Mouse (Mus musculus) hindbrain, embryonic 13.5 days (tissue): ENCODE data around the gene Cbx6. TPM values are rescaled to one million over a fixed set of nuclear protein-coding genes. Genes with fewer than 3 reads are reported as not detected.
A peak's percentile ranks its signal among the peaks of the same experiment; 100 is the strongest.

Source experiments
- ATAC-seq: fragments of 200-750 bp; cut with Nextera tagmentation; 2 replicates; pipeline ENCODE4 v1.8.0; 2017; ENCODE audit warnings: moderate TSS enrichment; ENCODE audit not compliant: low FRiP score
- H3K27ac ChIP-seq: fragments of 300-500 bp; sonication (generic); 2 replicates; pipeline ENCODE4 v1.5.1; 2015; ENCODE audit warnings: inconsistent platforms, mild to moderate bottlenecking, moderate library complexity
- H3K27me3 ChIP-seq: fragments of 300-500 bp; sonication (generic); 2 replicates; pipeline ENCODE4 v1.6.1; 2015; ENCODE audit warnings: mild to moderate bottlenecking, inconsistent platforms
- H3K36me3 ChIP-seq: fragments of 300-500 bp; sonication (generic); 2 replicates; pipeline ENCODE4 v1.6.1; 2015; ENCODE audit warnings: mild to moderate bottlenecking, inconsistent platforms
- H3K4me1 ChIP-seq: fragments of 300-500 bp; sonication (generic); replicated peaks from 2 replicates; pipeline ENCODE4 v1.6.1; 2015; ENCODE audit warnings: inconsistent platforms
- H3K4me2 ChIP-seq: fragments of 300-500 bp; sonication (generic); 2 replicates; pipeline ENCODE4 v1.6.1; 2015; ENCODE audit warnings: inconsistent platforms, mild to moderate bottlenecking, moderate library complexity
- H3K4me3 ChIP-seq: fragments of 300-500 bp; sonication (generic); 2 replicates; pipeline ENCODE4 v1.5.1; 2015; ENCODE audit warnings: mild to moderate bottlenecking, inconsistent platforms
- H3K9ac ChIP-seq: fragments of 300-500 bp; sonication (generic); 2 replicates; pipeline ENCODE4 v1.6.1; 2015; ENCODE audit warnings: mild to moderate bottlenecking, inconsistent platforms
- H3K9me3 ChIP-seq: fragments of 300-500 bp; sonication (generic); 2 replicates; pipeline ENCODE4 v1.6.1; 2016; ENCODE audit warnings: inconsistent platforms
- WGBS: fragments of 180-500 bp; shearing (Covaris S2); methylation state at CpG from one replicate; pipeline ENCODE4 v1.1.7; 2015; 5-methylcytosine and 5-hydroxymethylcytosine counted together
- polyA plus RNA-seq: library from polyadenylated mRNA; unstranded; fragments of >200 nt; fragmentation: Nextera tagmentation; extraction: Ambion mirVana; gene quantifications from 2 replicates; pipeline ENCODE4 v1.2.1, GENCODE M21; 2015

Gene Cbx6
- 50.2 and 52.6 TPM in 2 replicates for polyA plus RNA-seq

DNA sequence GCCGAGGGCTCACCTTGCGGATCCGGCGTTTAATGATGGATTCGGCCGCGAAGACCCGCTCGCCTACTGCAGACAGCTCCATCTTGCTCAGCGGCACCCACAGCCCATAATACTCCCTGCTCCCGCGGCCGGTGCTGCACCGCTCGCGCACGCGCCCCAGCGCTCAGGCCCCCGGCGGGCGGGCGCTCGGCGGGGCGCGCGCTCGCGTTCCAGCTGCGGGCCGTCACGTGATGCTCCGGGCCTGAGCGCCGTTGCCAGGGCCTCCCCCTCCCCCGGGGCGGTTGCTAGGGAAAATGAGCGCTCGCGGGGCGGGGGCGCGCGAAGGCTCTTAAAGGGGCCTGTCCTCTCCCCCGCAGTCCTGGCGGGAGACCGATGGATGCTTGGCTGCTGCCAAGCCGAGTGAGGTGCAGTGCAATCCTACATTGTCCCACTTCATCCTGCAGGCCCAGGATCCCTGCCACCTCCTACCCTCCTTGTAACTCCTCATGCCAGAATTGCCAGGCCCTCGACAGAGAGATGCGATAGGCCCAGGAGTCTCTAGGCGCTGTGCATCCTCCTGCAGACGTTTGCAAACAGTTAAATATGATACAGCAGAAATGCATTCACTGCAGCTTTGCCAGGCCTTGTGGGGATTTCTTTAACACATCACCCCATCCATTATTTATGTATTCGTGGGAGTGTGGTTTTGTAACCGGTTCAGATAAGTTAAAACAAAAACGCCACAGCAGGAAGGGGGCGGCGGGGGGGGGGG is at the start of gene Cbx6, which contains the start of gene Npcd:
Gene Cbx6 (minus strand): TSS at position 559 of the 751 bp plus-strand sequence.
Gene Npcd (minus strand): TSS at position 108 of the 751 bp plus-strand sequence.
- H3K4me3 ChIP-seq, result peak within 1 kb of the TSS; percentile 91
- H3K9me3 ChIP-seq, result no peaks in the 10 kb centered on the region
- peak within 1 kb of the TSS; percentile 98 for H3K4me2 ChIP-seq
- ATAC-seq, result peak; percentile 93
- peaks cover 4% of the 10 kb centered on the region; the same call in 1 of the 2 replicates for H3K36me3 ChIP-seq
- peak within 1 kb of the TSS; percentile 99 for H3K27ac ChIP-seq
- WGBS, result 1% methylated on average over 55 of the region's 58 CpGs
- no peaks in the 10 kb centered on the region for H3K27me3 ChIP-seq
- peaks cover 54% of the 10 kb centered on the region for H3K4me1 ChIP-seq
- H3K9ac ChIP-seq, result peak within 1 kb of the TSS; percentile 97

DNA sequence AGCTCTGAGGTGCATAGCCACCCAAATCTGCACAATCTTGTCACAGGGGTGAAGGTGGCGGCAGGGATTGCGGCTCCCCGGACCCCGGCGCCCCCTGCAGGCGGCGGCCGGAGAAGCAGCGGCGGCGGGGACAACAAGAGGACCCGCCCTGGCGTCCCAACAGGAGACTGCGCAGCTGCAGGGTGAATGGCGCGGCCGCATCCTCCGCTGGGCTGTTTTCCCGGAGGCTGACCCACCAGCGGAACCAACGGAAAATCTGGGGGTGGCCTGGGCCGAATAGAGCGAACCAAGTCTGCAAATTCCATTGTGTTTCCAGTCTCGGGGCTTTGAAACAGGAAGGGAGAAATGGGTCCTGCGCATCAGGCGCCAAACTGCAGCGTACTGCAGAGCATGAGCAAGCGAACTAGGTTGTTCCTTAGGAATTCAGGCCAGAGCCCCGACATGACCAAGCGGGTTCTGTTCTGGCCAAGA is 48.9 kb upstream of the Cbx6 start:
- under 1% methylated on average over 30 of the region's 30 CpGs for WGBS
- peak overlapping the region; percentile 45 for H3K4me3 ChIP-seq
- H3K36me3 ChIP-seq, result no peaks in the 10 kb centered on the region
- peaks cover 18% of the 10 kb centered on the region for H3K4me1 ChIP-seq
- no peaks in the 10 kb centered on the region for H3K27me3 ChIP-seq
- H3K27ac ChIP-seq, result peak overlapping the region; percentile 96
- H3K9me3 ChIP-seq, result no peaks in the 10 kb centered on the region
- H3K9ac ChIP-seq, result peak overlapping the region; percentile 77
- peak overlapping the region; percentile 61 for H3K4me2 ChIP-seq
- peak; percentile 91 for ATAC-seq

DNA sequence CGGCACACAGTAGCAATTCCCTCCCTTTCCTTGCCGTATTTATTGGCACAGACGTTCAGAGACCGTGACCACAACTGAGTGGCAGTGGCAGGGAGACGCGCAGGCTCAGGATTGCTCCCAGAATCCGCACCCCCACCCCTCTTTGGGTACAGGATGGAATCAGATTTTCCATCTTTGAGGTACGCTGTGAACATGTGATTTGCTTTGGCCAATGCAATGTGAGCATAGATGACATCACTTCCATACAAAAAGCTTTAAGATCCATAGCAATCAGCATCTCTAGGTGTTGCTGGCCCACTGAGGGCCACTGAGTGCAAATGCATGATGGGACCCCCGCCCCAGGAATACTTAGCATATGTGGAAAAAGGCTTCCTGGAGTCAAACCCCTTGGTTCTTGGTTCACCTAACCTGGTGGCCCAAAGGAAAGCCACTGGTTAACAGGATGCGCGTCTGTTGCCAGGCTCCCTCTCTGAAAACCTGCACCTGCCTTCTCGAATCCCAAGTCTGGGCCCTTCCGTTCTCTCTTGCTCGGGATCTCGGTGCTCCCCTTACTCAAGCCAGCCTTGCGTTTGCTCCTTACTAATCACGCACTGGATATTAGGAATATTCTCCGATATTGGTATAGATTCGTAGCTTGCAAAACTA is 48.3 kb upstream of the Cbx6 start:
- Histone ChIP-seq H3K4me3 (peak overlapping the region; percentile 45), H3K4me1 (peaks cover 18% of the 10 kb centered on the region), H3K27ac (peak overlapping the region; percentile 96), H3K4me2 (peak overlapping the region; percentile 61), H3K36me3 (no peaks in the 10 kb centered on the region), H3K27me3 (no peaks in the 10 kb centered on the region), H3K9ac (peak overlapping the region; percentile 77), H3K9me3 (no peaks in the 10 kb centered on the region)
- peak; percentile 79 for ATAC-seq
- 21% methylated on average over 19 of the region's 19 CpGs for WGBS

DNA sequence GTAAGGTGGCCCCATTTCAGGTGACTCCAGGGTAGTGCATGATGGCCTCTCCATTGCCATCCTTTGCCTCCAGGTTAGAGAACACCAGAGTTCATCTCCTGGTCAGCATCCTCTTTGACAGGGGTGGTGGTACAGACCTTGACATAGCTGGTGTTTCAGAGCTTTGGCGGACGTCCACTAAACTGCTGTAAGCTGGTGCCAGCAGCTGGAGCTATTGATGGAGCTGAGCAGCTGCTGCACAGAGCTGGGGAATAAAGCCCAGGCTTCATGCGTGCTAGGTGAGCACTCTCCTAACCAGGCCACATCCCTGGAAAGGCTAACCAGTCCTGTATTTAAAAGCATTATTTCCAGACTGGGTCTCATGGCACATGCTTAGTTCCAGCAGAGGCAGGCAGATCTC is 46.0 kb upstream of the Cbx6 start:
- H3K27me3 ChIP-seq, result no peaks in the 10 kb centered on the region
- H3K36me3 ChIP-seq, result no peaks in the 10 kb centered on the region
- H3K4me1 ChIP-seq, result peaks cover 18% of the 10 kb centered on the region
- no peaks in the 10 kb centered on the region for H3K9me3 ChIP-seq
- H3K4me3 ChIP-seq, result no peak overlapping the region
- no peak overlapping the region for H3K4me2 ChIP-seq
- no peak overlapping the region for H3K9ac ChIP-seq
- no peak overlapping the region for H3K27ac ChIP-seq
- WGBS, result 90% methylated on average over 3 of the region's 3 CpGs
- ATAC-seq, result no peak

DNA sequence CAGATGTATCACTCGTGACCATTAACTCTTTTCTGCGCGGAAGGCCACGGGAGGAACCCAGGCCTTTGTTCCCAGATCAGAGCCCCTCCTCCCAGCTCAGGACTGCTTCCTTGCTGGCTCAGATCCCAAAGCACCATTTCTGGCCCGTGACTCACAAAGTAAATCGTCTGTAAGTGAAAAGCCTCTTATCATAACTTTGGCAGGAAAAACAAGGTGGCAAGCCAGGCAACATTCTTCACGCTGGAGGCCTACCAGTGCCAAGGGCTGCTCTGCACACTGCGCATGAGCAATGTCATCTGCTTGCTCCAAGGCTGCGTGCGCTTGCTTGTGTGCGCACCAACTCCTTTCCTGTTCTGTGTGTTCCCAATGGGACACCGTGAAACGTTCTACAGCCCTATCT is 44.8 kb upstream of the Cbx6 start:
- ATAC-seq, result no peak
- Histone ChIP-seq H3K4me2 (no peak overlapping the region), H3K9ac (no peak overlapping the region), H3K4me1 (peaks cover 18% of the 10 kb centered on the region), H3K4me3 (no peak overlapping the region), H3K36me3 (no peaks in the 10 kb centered on the region), H3K9me3 (no peaks in the 10 kb centered on the region), H3K27me3 (no peaks in the 10 kb centered on the region), H3K27ac (peak overlapping the region; percentile 40)
- WGBS, result 57% methylated on average over 13 of the region's 13 CpGs

DNA sequence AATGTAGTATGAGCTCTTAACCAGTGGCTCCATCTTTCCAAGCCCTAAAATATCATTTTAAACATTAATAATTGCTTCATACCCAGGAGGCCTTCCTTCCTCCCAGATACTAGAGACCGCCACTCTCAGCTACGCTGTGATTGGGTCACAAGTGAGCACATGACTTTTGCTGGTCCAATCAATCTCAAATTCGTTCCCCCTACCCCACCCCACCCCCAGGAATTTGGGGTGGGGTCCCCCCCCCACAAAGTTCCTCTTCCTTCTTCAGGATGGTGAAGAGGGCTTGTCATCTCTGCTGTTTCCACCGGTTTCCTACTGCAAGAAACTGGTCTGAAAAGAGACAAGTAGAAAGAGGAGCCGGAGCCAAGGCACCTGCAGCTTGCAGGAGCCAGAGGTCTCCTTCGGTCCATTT is 44.2 kb upstream of the Cbx6 start:
- H3K27ac ChIP-seq, result peak overlapping the region; percentile 40
- H3K9ac ChIP-seq, result no peak overlapping the region
- no peak for ATAC-seq
- no peaks in the 10 kb centered on the region for H3K36me3 ChIP-seq
- 72% methylated on average over 6 of the region's 6 CpGs for WGBS
- H3K27me3 ChIP-seq, result no peaks in the 10 kb centered on the region
- no peak overlapping the region for H3K4me3 ChIP-seq
- no peak overlapping the region for H3K4me2 ChIP-seq
- no peaks in the 10 kb centered on the region for H3K9me3 ChIP-seq
- H3K4me1 ChIP-seq, result peaks cover 18% of the 10 kb centered on the region

DNA sequence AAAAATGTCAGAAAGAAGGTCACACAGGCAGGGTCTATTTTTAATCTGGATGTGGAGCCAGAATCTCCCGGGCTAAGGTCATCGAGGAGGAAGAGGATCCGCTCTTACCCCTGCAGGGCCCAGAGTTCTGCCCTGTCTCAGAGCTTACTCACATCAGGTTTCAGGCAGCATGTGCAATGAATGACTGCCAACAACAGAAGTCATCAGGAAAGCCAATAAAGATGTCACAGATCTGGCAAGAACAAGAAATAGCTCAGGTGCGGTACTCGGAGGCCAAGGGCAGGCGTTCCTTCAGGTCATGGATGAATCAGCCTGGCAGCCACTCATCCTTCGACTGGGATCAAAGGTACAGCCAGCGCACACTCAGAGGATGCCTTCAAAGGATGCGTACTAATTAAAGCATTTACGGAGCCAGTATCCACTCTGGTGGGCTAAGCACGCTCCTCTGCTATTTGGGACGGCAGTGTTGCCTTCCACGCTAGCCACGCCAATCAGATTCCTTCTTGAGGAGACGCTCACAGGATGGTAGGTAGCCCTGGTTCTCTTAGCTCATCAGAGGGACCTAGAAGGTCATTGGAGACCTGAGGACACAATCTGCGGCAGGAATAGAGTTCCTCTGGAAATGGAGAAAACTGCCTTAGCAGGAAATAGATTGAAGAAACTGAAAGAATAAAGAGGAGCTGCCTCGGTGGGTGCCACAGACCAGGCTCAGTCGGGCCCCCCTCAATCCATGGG is 40.9 kb upstream of the Cbx6 start:
- no peaks in the 10 kb centered on the region for H3K36me3 ChIP-seq
- H3K27ac ChIP-seq, result no peak overlapping the region
- no peak overlapping the region for H3K4me2 ChIP-seq
- no peak overlapping the region for H3K9ac ChIP-seq
- 92% methylated on average over 18 of the region's 18 CpGs for WGBS
- ATAC-seq, result no peak
- no peaks in the 10 kb centered on the region for H3K27me3 ChIP-seq
- no peak overlapping the region for H3K4me3 ChIP-seq
- peaks cover 9% of the 10 kb centered on the region for H3K4me1 ChIP-seq
- H3K9me3 ChIP-seq, result no peaks in the 10 kb centered on the region

DNA sequence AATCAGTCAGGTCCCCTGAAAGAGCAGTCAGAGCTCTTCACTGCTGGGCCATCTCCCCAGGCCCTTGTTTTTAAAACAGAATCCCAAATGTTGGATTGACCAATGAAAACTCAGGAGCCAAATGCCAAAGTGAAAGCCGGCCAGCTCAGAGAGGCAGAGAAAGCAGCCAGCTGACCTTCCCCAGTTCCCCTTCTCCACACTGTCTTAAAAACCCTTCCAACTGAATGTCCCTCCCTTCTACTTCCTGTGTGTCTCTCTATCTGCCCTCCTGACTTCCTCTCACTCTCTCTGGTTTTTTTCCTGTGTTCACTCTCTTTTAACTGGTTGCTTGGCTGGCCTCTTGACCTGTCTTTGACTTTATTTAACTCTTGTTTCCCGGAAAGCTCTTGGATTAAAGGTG is 39.5 kb upstream of the Cbx6 start:
- Histone ChIP-seq H3K9me3 (peaks cover 3% of the 10 kb centered on the region; the same call in 1 of the 2 replicates), H3K36me3 (no peaks in the 10 kb centered on the region), H3K27me3 (no peaks in the 10 kb centered on the region), H3K4me2 (no peak overlapping the region), H3K4me1 (peaks cover 2% of the 10 kb centered on the region), H3K4me3 (no peak overlapping the region), H3K27ac (no peak overlapping the region), H3K9ac (no peak overlapping the region)
- no peak for ATAC-seq
- whole genome bisulfite sequencing, result 70% methylated on average over 2 of the region's 2 CpGs

DNA sequence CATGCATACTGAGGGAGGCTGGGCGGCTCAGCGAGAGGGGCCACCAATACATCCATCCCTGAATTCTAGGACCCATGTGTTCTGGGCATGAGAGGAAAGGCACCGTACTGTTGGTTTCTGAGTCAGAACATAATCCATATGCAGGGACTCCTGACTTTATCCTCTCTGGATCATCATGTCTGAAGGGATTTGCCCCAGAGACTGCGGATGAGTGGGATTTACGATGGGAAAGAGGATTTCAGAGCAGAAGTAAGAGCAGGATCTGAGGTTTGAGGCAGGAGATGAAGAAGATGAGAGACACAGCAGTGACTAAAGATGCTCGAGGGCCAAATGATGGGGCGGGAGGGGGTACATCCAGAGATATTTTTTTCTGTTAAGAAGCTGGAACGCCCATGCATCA is 39.1 kb upstream of the Cbx6 start:
- 91% methylated on average over 8 of the region's 8 CpGs for WGBS
- Histone ChIP-seq H3K27ac (no peak overlapping the region), H3K4me3 (no peak overlapping the region), H3K9ac (no peak overlapping the region), H3K36me3 (no peaks in the 10 kb centered on the region), H3K27me3 (no peaks in the 10 kb centered on the region), H3K4me2 (no peak overlapping the region), H3K4me1 (no peaks in the 10 kb centered on the region), H3K9me3 (peaks cover 3% of the 10 kb centered on the region; the same call in 1 of the 2 replicates)
- no peak for ATAC-seq

DNA sequence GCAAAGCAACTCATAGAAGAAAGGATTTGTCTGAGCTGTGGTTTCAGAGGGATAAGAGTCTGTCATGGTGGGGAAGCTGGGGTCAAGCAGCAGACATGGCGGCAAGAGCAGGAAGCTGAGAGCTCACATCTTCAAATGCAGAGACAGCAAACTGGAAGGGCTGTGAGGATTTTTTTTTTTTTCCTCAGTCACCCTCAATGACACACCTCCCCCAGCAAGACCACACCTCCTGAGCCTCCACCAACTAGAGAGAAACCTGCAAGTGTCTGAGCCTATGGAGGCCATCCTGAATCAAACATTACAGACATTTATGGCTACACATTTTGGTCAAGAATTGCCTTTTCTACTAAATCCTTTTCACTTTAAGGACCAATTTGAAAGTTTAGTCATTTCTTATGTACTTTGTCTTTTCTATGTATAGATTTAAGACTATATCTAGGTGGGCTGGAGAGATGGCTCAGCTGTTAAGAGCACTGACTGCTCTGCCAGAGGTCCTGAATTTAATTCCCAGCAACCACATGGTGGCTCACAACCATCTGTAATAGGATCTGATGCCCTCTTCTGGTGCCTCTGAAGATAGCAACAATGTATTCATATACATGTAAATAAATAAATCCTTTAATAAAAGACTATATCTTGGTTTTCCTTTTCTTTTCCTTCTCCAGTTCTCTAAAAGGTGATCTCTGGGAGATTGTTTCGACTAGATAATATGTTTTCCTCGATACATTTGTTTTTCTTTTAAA is 32.9 kb upstream of the Cbx6 start:
- Histone ChIP-seq H3K27ac (no peak overlapping the region), H3K4me1 (no peaks in the 10 kb centered on the region), H3K4me2 (no peak overlapping the region), H3K27me3 (no peaks in the 10 kb centered on the region), H3K4me3 (no peak overlapping the region), H3K36me3 (no peaks in the 10 kb centered on the region), H3K9ac (no peak overlapping the region), H3K9me3 (peaks cover 3% of the 10 kb centered on the region; the same call in 1 of the 2 replicates)
- WGBS, result 88% methylated on average over 3 of the region's 3 CpGs
- ATAC-seq, result no peak

DNA sequence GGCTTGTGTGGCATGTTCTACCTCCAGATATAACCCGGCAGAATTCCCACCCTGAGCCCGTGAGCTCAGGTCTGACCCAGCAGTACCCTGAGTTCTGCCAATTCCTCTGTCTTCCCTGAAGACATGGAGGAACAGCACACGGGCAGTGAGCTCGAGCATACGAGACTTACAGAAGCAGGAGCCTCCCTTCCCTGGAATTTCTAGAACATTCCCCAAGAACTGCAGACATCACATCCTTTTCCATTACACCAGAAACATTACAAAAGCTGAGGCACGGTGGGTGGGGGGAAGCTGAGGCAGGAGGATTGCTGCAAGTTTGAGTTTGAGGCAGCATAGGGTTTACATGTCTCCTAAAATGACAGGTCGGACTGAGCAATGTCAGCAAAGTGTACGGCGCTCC is 25.3 kb upstream of the Cbx6 start:
- Histone ChIP-seq H3K4me1 (no peaks in the 10 kb centered on the region), H3K4me2 (no peak overlapping the region), H3K36me3 (no peaks in the 10 kb centered on the region), H3K27me3 (no peaks in the 10 kb centered on the region), H3K9ac (no peak overlapping the region), H3K27ac (no peak overlapping the region), H3K9me3 (no peaks in the 10 kb centered on the region), H3K4me3 (no peak overlapping the region)
- WGBS, result 94% methylated on average over 9 of the region's 9 CpGs
- no peak for ATAC-seq

DNA sequence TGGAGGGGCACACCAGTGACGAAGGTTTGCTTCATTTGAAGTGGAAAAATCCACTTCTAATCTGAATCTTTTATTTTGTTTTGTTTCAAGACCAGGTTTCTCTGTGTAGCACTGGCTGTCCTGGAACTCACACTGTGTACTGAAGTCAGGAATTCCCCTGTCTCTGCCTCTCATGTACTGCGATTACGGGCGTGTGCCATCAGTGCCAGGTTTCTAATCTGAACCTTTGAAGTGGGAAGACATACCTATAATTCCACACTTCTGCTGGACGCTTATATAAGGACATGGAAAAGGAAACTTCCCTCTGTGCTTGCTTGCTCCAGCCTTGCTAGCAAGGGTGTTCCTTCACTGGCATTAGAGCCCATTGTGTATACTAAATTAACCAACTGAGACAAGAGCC is 24.5 kb upstream of the Cbx6 start:
- no peak overlapping the region for H3K4me2 ChIP-seq
- no peak overlapping the region for H3K27ac ChIP-seq
- H3K27me3 ChIP-seq, result no peaks in the 10 kb centered on the region
- H3K4me3 ChIP-seq, result no peak overlapping the region
- no peaks in the 10 kb centered on the region for H3K9me3 ChIP-seq
- no peak overlapping the region for H3K9ac ChIP-seq
- ATAC-seq, result no peak
- no peaks in the 10 kb centered on the region for H3K36me3 ChIP-seq
- 92% methylated on average over 5 of the region's 5 CpGs for WGBS
- H3K4me1 ChIP-seq, result no peaks in the 10 kb centered on the region
